Mouse (Mus musculus) heart, embryonic 12.5 days (tissue): ENCODE results near the gene Haus4. TPM values are rescaled to one million over a fixed set of nuclear protein-coding genes. Genes with fewer than 3 reads are reported as not detected.

Experiments
- ATAC-seq: fragments of 200-750 bp; cut with Nextera tagmentation; 2 replicates; pipeline ENCODE4 v1.8.0; 2017; ENCODE audit warnings: moderate TSS enrichment, moderate library complexity; ENCODE audit not compliant: insufficient number of reproducible peaks, low FRiP score
- H3K27ac ChIP-seq: fragments of 300-500 bp; sonication (generic); 2 replicates; pipeline ENCODE4 v1.5.1; 2016; ENCODE audit warnings: mild to moderate bottlenecking, moderate library complexity; ENCODE audit not compliant: poor library complexity, severe bottlenecking
- H3K27me3 ChIP-seq: fragments of 300-500 bp; sonication (generic); replicated peaks from 2 replicates; pipeline ENCODE4 v1.6.1; 2016; ENCODE audit warnings: mild to moderate bottlenecking, moderate library complexity
- H3K36me3 ChIP-seq: fragments of 300-500 bp; sonication (generic); 2 replicates; pipeline ENCODE4 v1.6.1; 2016; ENCODE audit warnings: mild to moderate bottlenecking, moderate library complexity
- H3K4me1 ChIP-seq: fragments of 300-500 bp; sonication (generic); replicated peaks from 2 replicates; pipeline ENCODE4 v1.6.1; 2016; ENCODE audit warnings: mild to moderate bottlenecking
- H3K4me2 ChIP-seq: fragments of 300-500 bp; sonication (generic); 2 replicates; pipeline ENCODE4 v1.6.1; 2016; ENCODE audit warnings: mild to moderate bottlenecking, moderate library complexity
- H3K4me3 ChIP-seq: fragments of 300-500 bp; sonication (generic); 2 replicates; pipeline ENCODE4 v1.5.1; 2016; ENCODE audit warnings: mild to moderate bottlenecking
- H3K9ac ChIP-seq: fragments of 300-500 bp; sonication (generic); 2 replicates; pipeline ENCODE4 v1.6.1; 2016; ENCODE audit warnings: mild to moderate bottlenecking, moderate library complexity
- H3K9me3 ChIP-seq: fragments of 300-500 bp; sonication (generic); replicated peaks from 2 replicates; pipeline ENCODE4 v1.6.1; 2016; ENCODE audit warnings: mild to moderate bottlenecking, moderate library complexity
- WGBS: fragments of 180-500 bp; shearing (Covaris S2); methylation state at CpG from one replicate; pipeline ENCODE4 v1.1.7; 2016; 5-methylcytosine and 5-hydroxymethylcytosine counted together
- polyA plus RNA-seq: library from polyadenylated mRNA; unstranded; fragments of >200 nt; fragmentation: Nextera tagmentation; extraction: Ambion mirVana; gene quantifications from 2 replicates; pipeline ENCODE4 v1.2.1, GENCODE M21; 2016

Gene Haus4
- polyA plus RNA-seq, 1 experiment from 2014 or later = 38.0 TPM

DNA sequence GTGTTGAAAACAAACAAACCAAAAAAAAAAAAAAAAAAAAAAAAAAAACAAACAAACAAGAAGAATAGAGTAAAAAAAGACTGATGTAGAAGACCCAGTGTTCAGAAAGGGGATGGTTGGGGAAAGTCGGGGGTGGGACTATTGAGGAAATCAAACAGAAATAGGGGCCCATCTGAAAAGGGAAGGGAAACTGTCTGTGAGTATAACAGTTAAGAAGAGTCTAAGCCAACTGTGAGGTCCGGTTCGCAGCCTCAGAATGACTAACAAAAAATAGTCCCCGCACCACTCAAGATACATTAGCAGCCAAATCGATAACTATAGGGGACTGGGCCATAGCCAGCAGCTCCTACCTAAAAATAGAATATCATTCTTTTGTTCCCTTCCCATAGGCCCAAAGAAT lies 61.2 kb downstream of the Haus4 start:
- no peak overlapping the region for H3K27ac ChIP-seq
- H3K9ac ChIP-seq = no peak overlapping the region
- no peaks in the 10 kb centered on the region for H3K36me3 ChIP-seq
- no peaks in the 10 kb centered on the region for H3K27me3 ChIP-seq
- H3K9me3 ChIP-seq = no peaks in the 10 kb centered on the region
- H3K4me1 ChIP-seq = no peaks in the 10 kb centered on the region
- H3K4me3 ChIP-seq = no peak overlapping the region
- no peak overlapping the region for H3K4me2 ChIP-seq
- no peak for ATAC-seq
- 85% methylated on average over 5 of the region's 5 CpGs for WGBS

DNA sequence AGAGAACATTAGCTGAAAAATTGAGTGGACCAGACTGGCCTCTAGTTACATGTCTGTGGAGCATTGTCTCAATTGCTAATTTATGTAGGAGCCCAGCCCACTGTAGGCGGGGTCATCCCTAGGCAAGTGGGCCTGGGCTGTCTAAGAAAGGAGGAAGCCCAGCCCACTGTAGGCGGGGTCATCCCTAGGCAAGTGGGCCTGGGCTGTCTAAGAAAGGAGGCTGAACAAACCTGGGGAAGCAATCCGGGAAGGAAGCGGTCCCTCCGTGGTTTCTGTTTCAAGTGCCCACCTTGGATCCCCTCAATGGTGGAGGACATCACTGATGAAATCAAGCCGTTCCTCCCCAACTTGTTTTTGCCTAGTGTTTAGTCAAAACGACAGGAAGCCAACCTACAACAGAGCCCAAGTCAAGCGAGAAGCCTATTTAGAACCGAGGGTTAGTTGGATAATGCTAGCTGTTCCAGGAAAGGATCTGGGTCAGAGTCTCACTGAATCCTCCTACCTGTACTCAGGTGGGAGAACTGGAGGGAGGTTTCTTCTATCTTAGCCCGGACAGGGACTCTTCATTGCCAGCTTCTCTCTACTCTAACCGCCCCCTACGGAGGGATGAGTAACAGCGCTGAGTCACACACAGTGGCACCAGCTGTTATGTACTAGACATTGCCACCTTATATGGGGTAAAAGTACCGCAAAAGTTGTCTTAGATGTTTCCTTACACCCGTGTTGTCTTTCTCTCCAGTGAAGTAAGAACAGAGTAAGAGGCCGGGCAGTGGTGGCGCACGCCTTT lies 61.9 kb downstream of the Haus4 start:
- no peak overlapping the region for H3K9ac ChIP-seq
- H3K4me1 ChIP-seq = no peaks in the 10 kb centered on the region
- no peaks in the 10 kb centered on the region for H3K27me3 ChIP-seq
- 62% methylated on average over 18 of the region's 18 CpGs for WGBS
- H3K27ac ChIP-seq = no peak overlapping the region
- no peak for ATAC-seq
- no peaks in the 10 kb centered on the region for H3K36me3 ChIP-seq
- H3K4me2 ChIP-seq = no peak overlapping the region
- H3K4me3 ChIP-seq = no peak overlapping the region
- no peaks in the 10 kb centered on the region for H3K9me3 ChIP-seq

Other genes starting within 250 kb of the Haus4 start
- gene Oxa1l, start 193.8 kb downstream of the Haus4 start, polyA plus RNA-seq = 53.3 and 57.6 TPM in 2 replicates
- 8.0 and 8.3 TPM in 2 replicates for gene Slc7a7, start 136.8 kb downstream of the Haus4 start, polyA plus RNA-seq
- gene Mrpl52, start 127.7 kb downstream of the Haus4 start, polyA plus RNA-seq = 284 and 290 TPM in 2 replicates
- 127 and 129 TPM in 2 replicates for gene Mmp14, start 123.0 kb downstream of the Haus4 start, polyA plus RNA-seq
- gene Lrp10, start 90.5 kb downstream of the Haus4 start, polyA plus RNA-seq = 50.3 and 55.8 TPM in 2 replicates
- gene Rem2, start 78.5 kb downstream of the Haus4 start, polyA plus RNA-seq = 1.9 and 2.4 TPM in 2 replicates
- 63.5 and 65.0 TPM in 2 replicates for gene Prmt5, start 37.1 kb downstream of the Haus4 start, polyA plus RNA-seq
- 39.5 and 40.7 TPM in 2 replicates for gene Ajuba, start 22.9 kb upstream of the Haus4 start, polyA plus RNA-seq
- gene 4931414P19Rik, start 51.4 kb upstream of the Haus4 start, polyA plus RNA-seq = 6.4 and 6.8 TPM in 2 replicates
- 300 and 308 TPM in 2 replicates for gene Psmb5, start 63.4 kb upstream of the Haus4 start, polyA plus RNA-seq
- not detected in 2 replicates for gene Psmb11, start 66.8 kb upstream of the Haus4 start, polyA plus RNA-seq
- not detected in 2 replicates for gene Gm17606, start 86.3 kb upstream of the Haus4 start, polyA plus RNA-seq
- gene Cdh24, start 86.7 kb upstream of the Haus4 start, polyA plus RNA-seq = 3.1 and 3.3 TPM in 2 replicates
- 50.3 and 57.1 TPM in 2 replicates for gene 1700123O20Rik, start 131.6 kb upstream of the Haus4 start, polyA plus RNA-seq
- 85.1 and 89.0 TPM in 2 replicates for gene Acin1, start 132.3 kb upstream of the Haus4 start, polyA plus RNA-seq
- 0.21 and 0.28 TPM in 2 replicates for gene Gm29776, start 144.2 kb upstream of the Haus4 start, polyA plus RNA-seq
- gene Cebpe, start 157.6 kb upstream of the Haus4 start, polyA plus RNA-seq = not detected in 2 replicates
- 4.4 and 4.7 TPM in 2 replicates for gene Slc7a8, start 227.3 kb upstream of the Haus4 start, polyA plus RNA-seq